13 mouse cellular contexts compared by ENCODE assay signal in genomic region chr8:126935932-126936331, GRCm38 (mm10). TPM values are rescaled to one million over a fixed set of nuclear protein-coding genes. Genes with fewer than 3 reads are reported as not detected.
DNase-seq lines count a peak whose midpoint lies in the region; ATAC-seq lines count a peak whose summit lies in the region.
"Had no signal": no experiment of that assay in that cellular context is flagged by ENCODE, and none has a peak within 500 bp of the region (broad histone marks: within the 10 kb centered on the region; RNA-seq: fewer than 3 reads in every experiment).

No protein-coding gene starts in this region.

- H3K9ac ChIP-seq in heart, embryonic 11.5 days (ENCODE audit: low read depth, low read length), result no peak overlapping the region
- no peak overlapping the region for H3K9ac ChIP-seq in midbrain, embryonic 14.5 days (replicated peaks; ENCODE audit: low read length)
- H3K9ac ChIP-seq in midbrain, embryonic 16.5 days (ENCODE audit: low read depth, low read length), result no peak overlapping the region
- H3K9ac ChIP-seq: hindbrain, embryonic 15.5 days; limb, embryonic 15.5 days; stomach, embryonic 15.5 days had no signal

- no peak overlapping the region for H3K4me3 ChIP-seq in heart, embryonic 11.5 days (ENCODE audit: low read depth, low read length)
- no peak overlapping the region for H3K4me3 ChIP-seq in midbrain, embryonic 14.5 days (replicated peaks; ENCODE audit: low read depth, low read length)
- H3K4me3 ChIP-seq in midbrain, embryonic 16.5 days (ENCODE audit: low read depth, low read length), result no peak overlapping the region
- H3K4me3 ChIP-seq: hindbrain, embryonic 15.5 days; limb, embryonic 15.5 days; stomach, embryonic 15.5 days had no signal

- no peak overlapping the region for H3K4me2 ChIP-seq in heart, embryonic 11.5 days
- no peak overlapping the region for H3K4me2 ChIP-seq in midbrain, embryonic 14.5 days (ENCODE audit: low read length)
- no peak overlapping the region for H3K4me2 ChIP-seq in midbrain, embryonic 16.5 days (ENCODE audit: low read length)
- H3K4me2 ChIP-seq: hindbrain, embryonic 15.5 days; limb, embryonic 15.5 days; stomach, embryonic 15.5 days had no signal

- peaks cover 35% of the 10 kb centered on the region for H3K36me3 ChIP-seq in heart, embryonic 11.5 days (ENCODE audit: control insufficient read depth, insufficient read depth, low read length)
- H3K36me3 ChIP-seq in midbrain, embryonic 14.5 days (ENCODE audit: control insufficient read depth, insufficient read depth, low read length), result peaks cover 79% of the 10 kb centered on the region
- peaks cover 24% of the 10 kb centered on the region for H3K36me3 ChIP-seq in midbrain, embryonic 16.5 days (ENCODE audit: control insufficient read depth, insufficient read depth, low read length)

- 0 out of 2 replicates have a peak, but pooled peaks cover 3% of the 10 kb centered on the region for H3K4me1 ChIP-seq in heart, embryonic 11.5 days (ENCODE audit: control insufficient read depth, insufficient read depth, low read length)
- H3K4me1 ChIP-seq in midbrain, embryonic 14.5 days (ENCODE audit: control insufficient read depth, insufficient read depth, low read length), result no peaks in the 10 kb centered on the region
- H3K4me1 ChIP-seq in midbrain, embryonic 16.5 days (ENCODE audit: control insufficient read depth, insufficient read depth, low read length), result no peaks in the 10 kb centered on the region
- H3K4me1 ChIP-seq: hindbrain, embryonic 15.5 days; limb, embryonic 15.5 days; stomach, embryonic 15.5 days had no signal

- ATAC-seq in heart, embryonic 11.5 days (replicated peaks; ENCODE audit: insufficient number of reproducible peaks, low FRiP score, low TSS enrichment), result no peak
- ATAC-seq in midbrain, embryonic 14.5 days (ENCODE audit: low FRiP score, low TSS enrichment), result no peak
- no peak for ATAC-seq in midbrain, embryonic 16.5 days

- H3K9me3 ChIP-seq in heart, embryonic 11.5 days (replicated peaks; ENCODE audit: control insufficient read depth, low read length), result no peaks in the 10 kb centered on the region
- H3K9me3 ChIP-seq in midbrain, embryonic 14.5 days (ENCODE audit: control insufficient read depth, low read length), result no peaks in the 10 kb centered on the region
- no peaks in the 10 kb centered on the region for H3K9me3 ChIP-seq in midbrain, embryonic 16.5 days (replicated peaks; ENCODE audit: control insufficient read depth, low read length, poor library complexity, severe bottlenecking)
- H3K9me3 ChIP-seq: G1E; hindbrain, embryonic 15.5 days; limb, embryonic 15.5 days; stomach, embryonic 15.5 days had no signal

- H3K27me3 ChIP-seq in heart, embryonic 11.5 days (ENCODE audit: control insufficient read depth, insufficient read depth, low read length), result no peaks in the 10 kb centered on the region
- H3K27me3 ChIP-seq in midbrain, embryonic 14.5 days (ENCODE audit: control insufficient read depth, insufficient read depth, low read length), result no peaks in the 10 kb centered on the region
- H3K27me3 ChIP-seq in midbrain, embryonic 16.5 days (ENCODE audit: control insufficient read depth, insufficient read depth, low read depth, low read length), result no peaks in the 10 kb centered on the region
- H3K27me3 ChIP-seq: hindbrain, embryonic 15.5 days; limb, embryonic 15.5 days; stomach, embryonic 15.5 days had no signal

- intact Hi-C loops in left cerebral cortex, postnatal 14 days (cut with DNase I), result no loop called here

- peak; percentile 21 for DNase-seq in heart, adult 8-10 months (ENCODE audit: low spot score)
- DNase-seq in midbrain, embryonic 14.5 days, result peak; percentile 33
- peak; percentile 44 for DNase-seq in NIH3T3 (ENCODE audit: low read depth)
- DNase-seq in retina, postnatal 1 day, result peak; percentile 44
- DNase-seq in frontal cortex, postnatal 10 days (ENCODE audit: low spot score in 2 of 2), result no peak
- DNase-seq in left cerebral cortex, postnatal 14 days (ENCODE audit: low spot score in 2 of 2), result no peak
- DNase-seq: adrenal gland, postnatal 36 days had no signal

- H3K27ac ChIP-seq in heart, embryonic 11.5 days (ENCODE audit: low read depth, low read length), result no peak overlapping the region
- no peak overlapping the region for H3K27ac ChIP-seq in midbrain, embryonic 14.5 days (replicated peaks; ENCODE audit: low read depth, low read length)
- no peak overlapping the region for H3K27ac ChIP-seq in midbrain, embryonic 16.5 days (ENCODE audit: low read length)
- H3K27ac ChIP-seq: hindbrain, embryonic 15.5 days; limb, embryonic 15.5 days; stomach, embryonic 15.5 days had no signal

RNA-seq across cellular contexts. Expression of gene Tomm20, which starts 9.7 kb away (rescaled TPM):
- 100 to 1,000 TPM in 1 of 4 experiments, 10 to 100 TPM in 3; 82.0 to 104 (median 91.0) TPM for total RNA-seq in heart, adult 8-10 months (2022)
- polyA plus RNA-seq in heart, embryonic 11.5 days (2014; fragmentation: Nextera tagmentation; extraction: Ambion mirVana), result 237 and 242 TPM in 2 replicates
- 205 and 220 TPM in 2 replicates for polyA plus RNA-seq in midbrain, embryonic 14.5 days (2014; fragmentation: Nextera tagmentation; extraction: Ambion mirVana)
- polyA plus RNA-seq in midbrain, embryonic 16.5 days (2015; fragmentation: Nextera tagmentation; extraction: Ambion mirVana), result 208 and 220 TPM in 2 replicates
- 100 to 1,000 TPM; 162 to 168 TPM for total RNA-seq in left cerebral cortex, postnatal 14 days (2021)

RNA-seq across cellular contexts. Expression of gene Rbm34, which starts 34.9 kb away (rescaled TPM):
- 1 to 10 TPM; 2.7 to 4.1 (median 3.2) TPM for total RNA-seq in heart, adult 8-10 months (2022)
- polyA plus RNA-seq in heart, embryonic 11.5 days (2014; fragmentation: Nextera tagmentation; extraction: Ambion mirVana), result 15.6 and 16.0 TPM in 2 replicates
- polyA plus RNA-seq in midbrain, embryonic 14.5 days (2014; fragmentation: Nextera tagmentation; extraction: Ambion mirVana), result 25.5 and 28.1 TPM in 2 replicates
- polyA plus RNA-seq in midbrain, embryonic 16.5 days (2015; fragmentation: Nextera tagmentation; extraction: Ambion mirVana), result 21.4 and 26.2 TPM in 2 replicates
- 10 to 100 TPM; 12.8 to 14.1 TPM for total RNA-seq in left cerebral cortex, postnatal 14 days (2021)

Comparison
In these comparisons a context has a peak if more than half of its experiments do, and no peak if none do; other contexts are left out.
1. DNase-seq: peak in heart, adult 8-10 months (single experiment), midbrain, embryonic 14.5 days (single experiment), NIH3T3 (single experiment) and retina, postnatal 1 day (single experiment); none in frontal cortex, postnatal 10 days (0 of 2) and left cerebral cortex, postnatal 14 days (0 of 2).